Mouse (Mus musculus): ENCODE data around the gene Prmt9.

Gene Prmt9

GRCm38 (mm10) chr8:77511750-77512493, 37.3 kb upstream of the Prmt9 start:
- Histone ChIP-seq H3K4me3 (replicated peaks; ENCODE audit: low read length) (no peak overlapping the region), H3K4me1 (replicated peaks; ENCODE audit: low read depth, low read length) (peaks cover 41% of the 10 kb centered on the region), H3K36me3 (ENCODE audit: insufficient read depth, low read length) (no peaks in the 10 kb centered on the region), H3K9me3 (ENCODE audit: low read length) (no peaks in the 10 kb centered on the region), H3K27me3 (ENCODE audit: insufficient read depth, low read length) (peaks cover 43% of the 10 kb centered on the region)
- TF ChIP-seq CTCF (conservative IDR thresholded peaks at IDR 0.05; ENCODE audit: low read length): no peak
- TF ChIP-seq NANOG (IDR thresholded peaks at IDR 0.05; ENCODE audit: borderline replicate concordance, low read length): peak; percentile 90
- no peak for TF ChIP-seq POU5F1 (IDR thresholded peaks at IDR 0.05; ENCODE audit: borderline replicate concordance, low read length)

- no peaks in the 10 kb centered on the region for H3K36me3 ChIP-seq (ENCODE audit: insufficient read depth, low read length)
- peaks cover 52% of the 10 kb centered on the region for H3K4me1 ChIP-seq (replicated peaks; ENCODE audit: low read depth, low read length)
- H3K4me3 ChIP-seq (replicated peaks; ENCODE audit: low read length): no peak overlapping the region
- H3K9me3 ChIP-seq (ENCODE audit: low read length): no peaks in the 10 kb centered on the region
- H3K27me3 ChIP-seq (ENCODE audit: insufficient read depth, low read length): peaks cover 70% of the 10 kb centered on the region
- no peak for TF ChIP-seq POU5F1 (IDR thresholded peaks at IDR 0.05; ENCODE audit: borderline replicate concordance, low read length)
These were observed 34.0 kb upstream of the Prmt9 start for GRCm38 (mm10) chr8:77515201-77515600.

GRCm38 (mm10) chr8:77515786-77516185, 33.4 kb upstream of the Prmt9 start:
- no peak overlapping the region for H3K4me3 ChIP-seq (replicated peaks; ENCODE audit: low read length)
- H3K27me3 ChIP-seq (ENCODE audit: insufficient read depth, low read length): peaks cover 73% of the 10 kb centered on the region
- peaks cover 47% of the 10 kb centered on the region for H3K4me1 ChIP-seq (replicated peaks; ENCODE audit: low read depth, low read length)
- no peaks in the 10 kb centered on the region for H3K9me3 ChIP-seq (ENCODE audit: low read length)
- H3K36me3 ChIP-seq (ENCODE audit: insufficient read depth, low read length): no peaks in the 10 kb centered on the region
- TF ChIP-seq CTCF (conservative IDR thresholded peaks at IDR 0.05; ENCODE audit: low read length) (no peak), NANOG (IDR thresholded peaks at IDR 0.05; ENCODE audit: borderline replicate concordance, low read length) (no peak), POU5F1 (IDR thresholded peaks at IDR 0.05; ENCODE audit: borderline replicate concordance, low read length) (no peak)

GRCm38 (mm10) chr8:77516845-77517244, 32.4 kb upstream of the Prmt9 start:
- Histone ChIP-seq H3K27me3 (ENCODE audit: insufficient read depth, low read length) (peaks cover 79% of the 10 kb centered on the region), H3K9me3 (ENCODE audit: low read length) (no peaks in the 10 kb centered on the region), H3K4me1 (replicated peaks; ENCODE audit: low read depth, low read length) (peaks cover 41% of the 10 kb centered on the region), H3K36me3 (ENCODE audit: insufficient read depth, low read length) (no peaks in the 10 kb centered on the region), H3K4me3 (replicated peaks; ENCODE audit: low read length) (peak overlapping the region; percentile 87)
- TF ChIP-seq CTCF (conservative IDR thresholded peaks at IDR 0.05; ENCODE audit: low read length): no peak
- no peak for TF ChIP-seq POU5F1 (IDR thresholded peaks at IDR 0.05; ENCODE audit: borderline replicate concordance, low read length)
- TF ChIP-seq NANOG (IDR thresholded peaks at IDR 0.05; ENCODE audit: borderline replicate concordance, low read length): no peak

- H3K27me3 ChIP-seq (ENCODE audit: insufficient read depth, low read length): peaks cover 82% of the 10 kb centered on the region
- H3K36me3 ChIP-seq (ENCODE audit: insufficient read depth, low read length): no peaks in the 10 kb centered on the region
- H3K9me3 ChIP-seq (ENCODE audit: low read length): no peaks in the 10 kb centered on the region
- H3K4me1 ChIP-seq (replicated peaks; ENCODE audit: low read depth, low read length): peaks cover 34% of the 10 kb centered on the region
- no peak for TF ChIP-seq NANOG (IDR thresholded peaks at IDR 0.05; ENCODE audit: borderline replicate concordance, low read length)
- no peak for TF ChIP-seq POU5F1 (IDR thresholded peaks at IDR 0.05; ENCODE audit: borderline replicate concordance, low read length)
- TF ChIP-seq CTCF (conservative IDR thresholded peaks at IDR 0.05; ENCODE audit: low read length): no peak
- peak within 1 kb of the TSS; percentile 87 for H3K4me3 ChIP-seq (replicated peaks; ENCODE audit: low read length)
These were observed 31.6 kb upstream of the Prmt9 start, which contains the start of gene Arhgap10 for GRCm38 (mm10) chr8:77517301-77518200. TSS of gene Arhgap10 (minus strand) at chr8:77517953.

GRCm38 (mm10) chr8:77518201-77519115, 30.7 kb upstream of the Prmt9 start:
- no peaks in the 10 kb centered on the region for H3K9me3 ChIP-seq (ENCODE audit: low read length)
- peaks cover 25% of the 10 kb centered on the region for H3K4me1 ChIP-seq (replicated peaks; ENCODE audit: low read depth, low read length)
- H3K36me3 ChIP-seq (ENCODE audit: insufficient read depth, low read length): no peaks in the 10 kb centered on the region
- H3K27me3 ChIP-seq (ENCODE audit: insufficient read depth, low read length): peaks cover 80% of the 10 kb centered on the region
- TF ChIP-seq POU5F1 (IDR thresholded peaks at IDR 0.05; ENCODE audit: borderline replicate concordance, low read length): no peak
- no peak for TF ChIP-seq CTCF (conservative IDR thresholded peaks at IDR 0.05; ENCODE audit: low read length)
- no peak for TF ChIP-seq NANOG (IDR thresholded peaks at IDR 0.05; ENCODE audit: borderline replicate concordance, low read length)
- peak overlapping the region; percentile 87 for H3K4me3 ChIP-seq (replicated peaks; ENCODE audit: low read length)

- Histone ChIP-seq H3K36me3 (ENCODE audit: insufficient read depth, low read length) (no peaks in the 10 kb centered on the region), H3K4me1 (replicated peaks; ENCODE audit: low read depth, low read length) (peaks cover 24% of the 10 kb centered on the region), H3K27me3 (ENCODE audit: insufficient read depth, low read length) (peaks cover 65% of the 10 kb centered on the region), H3K4me3 (replicated peaks; ENCODE audit: low read length) (no peak overlapping the region), H3K9me3 (ENCODE audit: low read length) (no peaks in the 10 kb centered on the region)
- TF ChIP-seq NANOG (IDR thresholded peaks at IDR 0.05; ENCODE audit: borderline replicate concordance, low read length): no peak
- TF ChIP-seq POU5F1 (IDR thresholded peaks at IDR 0.05; ENCODE audit: borderline replicate concordance, low read length): no peak
- TF ChIP-seq CTCF (conservative IDR thresholded peaks at IDR 0.05; ENCODE audit: low read length): no peak
These were observed 28.6 kb upstream of the Prmt9 start for GRCm38 (mm10) chr8:77520601-77521000.
